Mouse (Mus musculus) cerebellum, adult 8-10 months (tissue): ENCODE results near the gene Gm11027.
A peak's percentile ranks its signal among the peaks of the same experiment; 100 is the strongest.
"Not testable (repeated sequence)": the region's sequence is repeated elsewhere in the genome, so short reads cannot be mapped to it uniquely, and the experiment has no call there.

Experiments used
- DNase-seq: peaks from one replicate; pipeline ENCODE4 v3.0.0; 2022

Gene Gm11027

GRCm38 (mm10) chr12:116275086-116275485 lies at the start of gene Gm11027:
Gene Gm11027 (plus strand): TSS chr12:116275386.
- DNase-seq: not testable (repeated sequence)

- DNase-seq: no peak
Measured at GRCm38 (mm10) chr12:116226289-116227057, 48.7 kb upstream of the Gm11027 start.

DNA sequence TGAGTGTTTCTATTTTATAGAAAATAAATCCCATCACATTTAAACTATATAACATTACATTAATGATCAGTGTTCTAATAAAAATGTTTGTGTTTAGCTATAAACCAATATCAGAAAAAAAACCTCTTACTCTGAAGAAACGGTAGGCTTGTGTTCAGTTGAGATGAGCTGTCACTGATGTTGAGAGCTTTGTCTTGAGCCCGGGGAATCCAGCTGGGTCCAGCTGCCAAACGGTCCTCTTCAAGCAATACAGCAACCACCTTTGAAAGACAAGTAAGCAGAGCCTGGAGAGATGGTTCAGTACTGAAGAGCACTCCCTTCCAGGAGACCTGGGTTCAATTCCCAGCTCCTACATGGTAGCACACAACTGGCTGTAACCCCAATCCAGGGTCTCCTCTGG lies 45.7 kb upstream of the Gm11027 start:
- DNase-seq: no peak

GRCm38 (mm10) chr12:116231612-116232011 lies 43.6 kb upstream of the Gm11027 start:
- DNase-seq: peak; percentile 7

- DNase-seq: no peak
Measured at GRCm38 (mm10) chr12:116232061-116232460, 43.1 kb upstream of the Gm11027 start.

DNA sequence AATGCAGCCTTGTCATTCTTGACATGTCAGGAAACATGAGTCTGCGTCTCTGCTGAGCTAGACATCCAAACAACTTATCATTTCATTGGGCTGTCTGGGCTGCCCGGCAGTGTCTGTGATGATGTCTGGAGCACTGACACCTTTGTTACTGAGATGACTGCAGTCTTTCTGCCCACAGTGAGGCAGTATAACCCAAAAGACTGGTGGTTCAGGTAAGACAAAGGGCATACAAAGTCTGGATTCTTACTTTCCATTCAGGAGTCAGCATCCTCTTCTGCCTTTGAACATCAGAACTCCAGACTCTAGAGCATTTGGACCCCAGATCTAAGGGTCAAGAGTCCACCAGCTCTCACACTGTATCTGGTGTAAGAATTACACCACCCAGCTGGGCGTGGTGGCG lies 39.8 kb upstream of the Gm11027 start:
- DNase-seq: no peak

- no peak for DNase-seq
Measured at GRCm38 (mm10) chr12:116236658-116237057, 38.5 kb upstream of the Gm11027 start.

- no peak for DNase-seq
Measured at GRCm38 (mm10) chr12:116238370-116238769, 36.8 kb upstream of the Gm11027 start.

DNA sequence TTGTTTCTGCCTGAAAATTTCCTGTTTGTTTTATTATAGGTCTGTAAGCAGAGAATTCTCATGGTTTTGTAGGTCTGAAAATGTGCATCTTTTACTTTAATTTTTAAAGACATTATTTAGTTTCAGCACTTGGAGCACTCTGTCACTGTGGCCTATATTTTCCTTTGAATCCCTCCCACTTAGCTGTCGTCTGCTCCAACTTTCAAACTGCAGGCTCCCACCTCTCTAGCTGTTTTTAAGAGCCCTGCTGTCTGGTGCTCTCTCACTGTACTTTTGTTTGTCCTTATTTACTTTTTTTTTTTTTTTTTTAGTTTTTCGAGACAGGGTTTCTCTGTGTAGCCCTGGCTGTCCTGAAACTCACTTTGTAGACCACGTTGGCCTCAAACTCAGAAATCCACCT lies 36.4 kb upstream of the Gm11027 start:
- no peak for DNase-seq

DNA sequence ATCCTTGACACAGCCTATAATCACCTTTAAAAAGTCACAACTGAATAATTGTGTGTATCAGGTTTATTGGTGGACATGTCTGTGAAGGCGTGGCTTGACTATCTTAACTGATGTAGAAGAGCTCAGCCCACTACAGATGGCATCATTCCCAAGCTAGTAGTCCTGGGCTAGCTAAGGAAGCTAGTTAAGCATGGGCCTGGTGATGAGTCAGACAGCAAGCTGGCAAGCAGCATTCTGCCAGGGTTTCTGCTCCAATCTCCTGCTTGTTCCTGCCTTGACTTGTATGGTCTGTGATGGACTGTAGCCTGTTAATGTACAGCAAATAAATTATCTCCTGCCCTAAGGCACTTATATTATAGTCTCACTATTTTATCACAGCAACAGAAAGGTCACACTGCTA lies 30.6 kb upstream of the Gm11027 start:
- DNase-seq: no peak

DNA sequence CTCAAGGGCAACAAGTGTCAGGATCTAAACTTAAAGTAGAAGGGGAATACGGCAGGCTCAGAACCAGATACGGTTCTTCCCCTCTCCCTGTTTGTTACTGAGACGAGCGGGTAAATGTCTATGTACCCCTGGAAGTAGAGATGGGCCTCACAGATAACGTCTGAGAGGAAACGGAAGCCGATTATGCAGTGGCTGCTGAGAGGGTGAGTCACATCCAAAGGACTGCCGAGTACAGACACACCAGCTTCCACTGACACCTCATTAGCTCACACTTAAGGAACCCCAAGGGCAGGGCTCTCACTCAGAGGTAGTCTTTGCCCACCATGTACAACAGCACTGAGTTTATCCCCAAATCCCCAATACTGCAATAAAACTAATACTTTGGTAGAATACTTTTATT lies 20.5 kb upstream of the Gm11027 start:
- no peak for DNase-seq

DNA sequence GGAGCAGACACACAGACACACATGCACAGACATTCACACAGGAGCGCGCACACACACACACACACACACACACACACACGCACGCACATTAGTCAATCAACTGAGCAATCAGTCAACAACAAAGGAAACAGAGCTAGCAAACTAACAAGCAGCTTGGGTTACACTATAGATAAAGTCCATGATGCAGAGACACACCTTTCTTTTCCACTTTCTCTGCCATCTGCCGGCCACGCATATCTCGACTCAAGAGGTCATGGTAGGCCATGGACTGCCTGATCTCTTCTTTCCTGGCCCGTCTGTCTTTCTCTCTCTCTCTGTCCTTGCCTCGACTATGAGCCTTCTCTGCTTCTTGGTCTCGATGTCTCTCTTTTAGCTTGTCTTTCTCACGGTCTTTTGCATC lies 19.6 kb upstream of the Gm11027 start:
- DNase-seq: no peak

DNA sequence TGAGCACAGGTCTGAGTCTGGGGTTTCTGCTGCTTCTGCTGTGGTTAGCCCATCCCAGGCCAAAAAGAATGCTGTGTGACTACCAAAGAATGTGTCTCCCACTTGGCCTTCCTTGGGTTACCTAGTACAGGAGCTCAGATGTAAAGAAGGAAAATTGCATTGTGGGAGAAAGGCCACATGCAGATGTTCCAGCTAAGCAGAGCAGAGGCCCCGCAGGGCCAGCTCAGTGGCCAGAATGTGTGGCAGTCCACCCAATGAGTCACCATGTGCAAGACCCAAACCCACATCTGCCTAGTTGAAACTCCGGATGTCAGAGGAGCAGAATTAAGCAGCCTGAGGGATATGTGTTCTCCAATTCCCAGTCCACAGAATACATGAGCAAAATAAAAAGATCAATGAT lies 16.9 kb upstream of the Gm11027 start:
- no peak for DNase-seq

DNA sequence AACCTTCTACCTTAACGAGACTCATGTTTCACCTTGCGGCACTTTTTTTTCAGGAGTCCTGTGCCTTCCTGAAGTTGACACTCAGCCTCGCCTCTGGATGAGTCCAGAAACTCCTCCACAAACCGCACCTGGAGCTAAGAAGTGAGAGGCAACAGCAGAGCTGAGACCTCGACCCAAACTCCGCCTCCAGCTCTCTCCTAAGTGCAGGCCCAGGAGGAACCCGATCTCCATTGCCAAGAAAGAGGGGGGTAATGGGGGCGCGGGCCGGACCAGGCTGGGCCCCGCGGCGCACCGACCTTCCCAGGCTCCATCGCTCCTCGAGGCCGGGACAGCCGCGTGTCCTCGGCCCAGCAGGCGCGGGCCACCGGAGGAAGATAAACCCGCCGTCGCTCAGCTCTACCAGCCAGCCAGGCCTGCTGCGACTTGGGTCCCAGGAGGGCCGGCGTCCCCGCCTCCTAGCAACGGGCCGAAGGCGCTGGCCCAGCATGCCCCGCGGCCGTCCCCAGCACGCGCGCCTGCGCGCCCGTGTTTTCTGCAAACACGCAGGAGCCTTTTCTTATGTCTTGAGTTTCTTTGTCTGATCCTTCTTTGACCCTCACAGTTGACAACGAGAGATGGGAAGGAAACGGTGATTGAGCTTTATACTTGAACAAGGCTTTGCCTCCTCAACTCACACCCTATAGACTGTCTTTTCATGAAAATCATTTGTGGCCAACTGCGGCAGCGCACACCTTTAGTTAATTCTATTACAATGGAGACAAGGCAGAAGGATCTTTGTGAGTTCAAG lies 12.4 kb upstream of the Gm11027 start, which contains the start of gene Wdr60:
Wdr60 (minus strand) TSS at position 468 of the 787 bp plus-strand sequence.
- peak; percentile 89 for DNase-seq

- DNase-seq: no peak
Measured at GRCm38 (mm10) chr12:116264756-116265155, 10.4 kb upstream of the Gm11027 start.

- DNase-seq: no peak
Measured at GRCm38 (mm10) chr12:116265275-116265674, 9.9 kb upstream of the Gm11027 start.

GRCm38 (mm10) chr12:116269450-116269849 lies 5.7 kb upstream of the Gm11027 start:
- DNase-seq: no peak

DNA sequence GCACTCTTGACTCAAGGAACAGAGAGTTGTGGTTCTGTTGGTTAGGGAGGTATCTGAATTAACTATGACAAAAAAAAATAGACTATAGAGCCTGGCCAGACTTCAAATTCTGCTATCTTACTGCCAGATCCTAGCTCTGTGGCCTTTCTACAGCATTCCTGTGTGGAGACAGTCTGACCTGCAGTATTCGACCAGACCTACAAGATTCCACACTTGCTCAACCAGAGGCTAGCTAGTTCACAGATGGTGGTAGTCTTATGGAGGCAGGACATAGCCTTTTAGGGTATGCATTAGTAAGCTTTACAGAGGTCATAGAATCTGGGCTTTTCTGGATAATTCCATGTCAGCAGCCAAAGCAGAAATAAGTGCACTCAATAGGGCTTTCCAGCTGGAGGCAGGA lies 4.6 kb upstream of the Gm11027 start:
- DNase-seq: no peak

- DNase-seq: no peak
Measured at GRCm38 (mm10) chr12:116271071-116271470, 4.1 kb upstream of the Gm11027 start.

DNA sequence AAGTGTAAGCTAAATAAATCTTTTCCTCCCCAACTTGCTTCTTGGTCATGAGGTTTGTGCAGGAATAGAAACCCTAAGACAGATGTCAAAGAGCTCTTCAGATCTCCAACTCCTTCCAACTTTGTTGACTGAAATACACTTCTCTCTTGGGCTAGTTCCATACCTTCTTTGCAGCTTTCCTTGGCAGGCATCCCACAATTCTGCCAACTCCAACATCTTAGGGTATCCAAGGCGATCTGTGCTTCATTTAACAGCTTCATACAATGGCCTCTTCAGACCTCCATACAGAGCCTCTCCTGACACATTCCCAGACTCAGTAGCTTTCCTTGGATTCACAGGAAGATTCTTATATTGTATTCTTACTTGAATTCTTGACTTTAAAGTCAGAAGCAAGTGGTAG lies 1.5 kb upstream of the Gm11027 start:
- DNase-seq: no peak

DNA sequence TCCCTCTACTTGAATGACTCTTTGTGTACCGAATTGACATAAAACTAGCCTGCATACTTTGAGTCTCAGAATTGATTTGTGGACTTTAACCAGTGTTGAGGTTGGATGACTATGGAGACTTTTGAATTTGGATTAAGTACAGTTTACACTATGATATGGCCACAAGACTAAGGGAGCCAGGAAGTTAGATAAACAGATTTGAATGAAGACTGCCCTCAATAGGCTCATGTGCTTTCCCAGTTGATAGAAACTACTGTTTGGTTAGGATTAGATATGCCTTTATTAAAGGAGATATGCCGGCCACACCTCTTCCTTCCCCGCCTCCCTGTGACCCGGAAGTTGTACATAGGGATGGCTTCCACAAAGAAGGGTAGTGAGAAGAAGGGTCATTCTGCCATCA lies 445 bp downstream of the Gm11027 start:
- no peak for DNase-seq

- DNase-seq: no peak
Measured at GRCm38 (mm10) chr12:116276961-116277360, 1.8 kb downstream of the Gm11027 start.

- no peak for DNase-seq
Measured at GRCm38 (mm10) chr12:116278541-116278940, 3.4 kb downstream of the Gm11027 start.

DNA sequence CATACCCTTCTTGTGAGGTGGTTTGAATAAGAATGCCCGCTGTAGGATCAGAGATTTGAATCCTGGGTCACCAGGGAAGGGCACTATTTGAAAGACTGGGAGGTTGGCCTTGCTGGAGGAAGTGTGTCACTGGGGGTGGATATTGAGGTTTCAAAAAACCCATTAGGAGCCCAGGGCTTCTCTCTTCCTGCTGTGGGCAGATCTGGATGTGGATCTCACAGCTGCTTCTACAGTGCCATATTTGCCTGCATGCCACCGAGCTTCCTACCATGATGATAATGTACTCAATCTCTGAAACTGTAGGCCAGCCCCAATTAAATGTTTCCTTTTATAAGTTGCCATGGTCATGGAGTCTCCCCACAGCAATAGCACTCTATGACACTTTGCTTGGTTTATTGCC lies 4.0 kb downstream of the Gm11027 start:
- DNase-seq: no peak
